Mouse (Mus musculus) testis, postnatal 10 days (tissue): ENCODE measurements around the gene Cutc.

Source experiments
- DNase-seq: peaks from one replicate; pipeline ENCODE4 v3.0.0; 2021; ENCODE audit warnings: low spot score

The Cutc gene

GRCm38 (mm10) chr19:43752489-43753225, at the start of gene Cutc, which contains the start of gene Cox15:
Cutc (plus strand) TSS chr19:43752996.
Cox15 (minus strand) TSS chr19:43753000.
- DNase-seq, result peak; percentile 97

- no peak for DNase-seq
Measured at GRCm38 (mm10) chr19:43704211-43704610, 48.6 kb upstream of the Cutc start.

GRCm38 (mm10) chr19:43704787-43705497, 47.9 kb upstream of the Cutc start:
- no peak for DNase-seq

DNA sequence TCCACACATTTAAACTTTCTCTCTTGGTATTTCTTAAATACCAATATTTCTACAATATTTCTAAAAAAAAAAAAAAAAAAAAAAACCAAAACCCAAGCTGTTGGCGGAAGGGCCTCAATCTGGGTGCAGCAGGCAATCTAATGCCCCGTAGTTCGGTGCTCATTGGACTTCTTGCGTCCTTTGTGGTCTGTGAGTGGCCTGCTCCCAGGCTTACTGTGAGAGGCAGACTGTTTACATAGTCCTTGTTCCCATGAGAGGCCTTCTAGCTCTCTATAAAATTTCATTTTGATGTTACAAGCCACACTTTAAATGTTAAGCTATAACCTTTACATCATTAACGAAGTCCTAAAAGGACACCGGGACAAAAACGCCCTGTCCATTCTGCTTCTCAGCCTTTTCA, 44.6 kb upstream of the Cutc start:
- no peak for DNase-seq

DNA sequence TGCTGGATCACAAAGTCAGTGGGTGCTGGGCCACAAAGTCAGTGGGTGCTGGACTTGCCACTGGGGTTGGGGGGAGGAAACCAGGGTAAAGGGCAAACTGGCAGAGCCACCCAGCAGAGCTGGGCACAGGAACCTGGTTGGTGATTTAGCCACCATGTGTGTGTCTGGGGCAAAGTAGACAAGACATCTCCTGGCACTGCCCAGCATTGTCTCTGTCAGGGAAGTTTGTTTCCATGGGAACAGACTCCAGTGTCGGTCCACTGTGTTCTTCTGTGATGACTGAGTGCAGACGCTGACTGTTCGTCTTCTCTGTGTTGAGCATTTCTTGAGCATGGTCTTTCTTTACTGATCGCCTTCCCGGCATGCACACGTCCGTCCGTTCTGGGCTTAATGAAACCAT, 43.5 kb upstream of the Cutc start:
- DNase-seq, result no peak

DNA sequence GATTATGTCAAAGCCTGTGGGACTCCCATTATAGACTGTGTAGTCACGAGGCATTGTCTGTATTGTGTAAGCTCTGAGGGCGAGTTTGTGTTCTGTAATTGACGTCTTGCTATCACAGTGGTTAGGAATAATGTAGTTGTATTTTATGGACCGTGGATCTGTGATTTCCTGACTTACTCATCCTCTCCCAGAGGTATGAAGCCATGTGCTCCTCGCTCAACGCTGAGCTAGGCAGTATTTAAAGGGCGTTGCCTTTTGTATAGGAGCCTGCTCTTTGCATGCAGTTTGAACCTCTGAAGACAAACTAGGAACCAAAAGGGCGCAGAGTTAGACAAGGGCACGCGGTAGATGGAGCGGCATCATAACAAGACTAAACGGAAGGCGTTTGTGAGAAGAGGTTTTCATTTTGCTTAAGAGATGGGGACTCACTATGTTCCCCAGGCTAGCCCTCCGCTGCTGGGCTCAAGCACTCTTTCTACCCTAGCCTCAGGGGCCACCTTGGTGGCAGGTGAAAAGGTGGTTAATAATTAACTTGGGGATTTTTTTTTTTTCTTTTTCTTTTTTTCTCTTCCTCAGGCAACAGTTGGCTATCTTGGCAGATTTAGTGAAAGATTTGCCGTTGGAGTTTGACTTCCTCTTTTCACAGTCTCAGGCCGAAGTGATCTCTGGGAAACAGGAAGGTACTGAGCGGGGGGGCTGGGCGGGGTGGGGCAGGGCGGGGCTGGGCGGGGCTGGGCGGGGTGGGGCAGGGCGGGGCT, 41.5 kb upstream of the Cutc start:
- DNase-seq, result no peak

DNA sequence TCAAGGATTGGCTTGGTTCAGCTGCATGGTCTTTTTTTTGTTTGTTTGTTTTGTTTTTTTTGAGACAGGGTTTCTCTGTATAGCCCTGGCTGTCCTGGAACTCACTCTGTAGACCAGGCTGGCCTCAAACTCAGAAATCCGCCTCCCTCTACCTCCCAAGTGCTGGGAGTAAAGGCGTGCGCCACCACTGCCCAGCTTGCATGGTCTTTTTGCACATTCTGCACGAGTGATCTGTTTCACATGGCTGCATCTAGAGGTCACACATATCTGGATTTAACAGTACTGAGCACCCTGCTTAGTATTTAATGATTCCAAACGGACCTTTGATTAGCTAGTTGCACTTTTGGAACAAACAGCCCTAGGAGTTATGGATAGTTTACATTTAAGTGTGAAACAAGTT, 40.8 kb upstream of the Cutc start:
- no peak for DNase-seq

DNA sequence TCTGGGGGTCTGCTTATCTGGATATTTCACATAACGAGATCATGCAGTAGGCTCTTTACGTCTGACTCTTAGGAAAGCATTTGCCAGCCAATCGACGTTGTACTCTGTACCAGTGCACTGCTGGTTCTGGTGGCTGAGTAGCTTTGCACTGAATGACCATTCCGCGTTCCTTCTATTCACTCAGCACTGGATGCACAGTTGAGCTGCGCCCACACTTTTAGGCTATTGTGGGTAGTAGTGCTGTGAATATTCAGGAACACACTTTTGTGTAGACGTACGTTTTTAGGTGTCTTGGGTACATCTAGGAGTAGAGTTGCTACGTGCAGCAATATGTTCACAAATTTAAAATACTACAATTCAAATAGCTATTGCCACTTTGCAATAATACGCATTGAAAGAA, 32.7 kb upstream of the Cutc start:
- DNase-seq, result no peak

DNA sequence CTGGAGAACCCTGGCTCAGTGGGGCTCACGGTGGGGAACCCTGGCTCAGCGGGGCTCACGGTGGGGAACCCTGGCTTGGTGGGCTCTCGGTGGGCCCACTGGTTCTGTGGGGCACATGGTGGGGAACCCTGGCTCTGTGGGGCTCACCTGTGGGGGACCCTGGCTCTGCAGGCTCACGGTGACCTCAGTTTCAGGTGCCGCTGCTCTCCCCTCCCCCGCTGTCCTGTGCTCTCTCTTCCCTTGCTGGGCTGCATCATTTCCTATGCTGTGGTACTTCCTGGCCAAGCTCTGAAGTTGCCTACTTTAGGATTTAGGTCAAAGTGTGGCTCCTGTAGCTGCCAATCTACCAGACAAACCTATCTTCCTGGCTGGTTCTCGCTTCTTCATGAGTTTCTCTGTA, 29.9 kb upstream of the Cutc start:
- DNase-seq, result no peak

DNA sequence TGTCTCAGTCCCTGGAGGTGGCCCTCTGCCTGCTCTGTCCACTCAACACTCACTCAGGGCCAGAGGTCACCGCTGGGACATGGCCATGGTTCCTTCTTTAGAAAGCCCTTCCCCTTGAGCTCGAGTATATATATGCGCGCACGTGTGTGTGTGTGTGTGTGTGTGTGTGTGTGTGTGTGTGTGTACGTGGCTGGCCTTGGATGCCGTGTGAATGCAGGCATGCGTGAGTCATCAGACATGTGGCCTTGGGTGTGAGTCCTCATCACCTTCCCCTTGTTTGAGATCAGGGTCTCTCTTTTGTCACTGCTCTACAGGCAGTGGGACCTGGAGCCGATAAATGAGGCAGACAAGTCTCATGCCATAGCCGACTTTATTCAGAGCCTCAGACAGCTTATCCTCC, 29.3 kb upstream of the Cutc start:
- DNase-seq, result no peak

GRCm38 (mm10) chr19:43724194-43724593, 28.6 kb upstream of the Cutc start:
- DNase-seq, result no peak

DNA sequence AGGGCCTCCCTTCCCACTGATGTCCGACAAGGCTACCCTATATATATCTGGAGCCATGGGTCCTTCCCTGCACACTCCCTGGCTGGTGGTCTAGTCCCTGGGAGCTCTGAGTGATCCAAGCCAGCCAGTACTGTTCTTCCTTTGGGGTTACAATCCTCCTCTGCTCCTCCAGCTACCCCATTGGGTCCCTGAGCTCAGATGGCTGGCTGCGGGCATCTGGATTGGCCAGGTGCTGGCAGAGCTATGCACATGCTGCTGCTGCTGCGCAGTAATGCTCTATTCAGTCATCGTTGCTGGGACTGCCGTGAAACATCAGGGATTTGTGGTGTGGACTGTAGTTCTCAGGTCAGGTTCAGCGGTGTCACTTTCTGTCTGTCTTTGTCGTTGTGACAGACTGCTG, 28.0 kb upstream of the Cutc start:
- DNase-seq, result no peak

DNA sequence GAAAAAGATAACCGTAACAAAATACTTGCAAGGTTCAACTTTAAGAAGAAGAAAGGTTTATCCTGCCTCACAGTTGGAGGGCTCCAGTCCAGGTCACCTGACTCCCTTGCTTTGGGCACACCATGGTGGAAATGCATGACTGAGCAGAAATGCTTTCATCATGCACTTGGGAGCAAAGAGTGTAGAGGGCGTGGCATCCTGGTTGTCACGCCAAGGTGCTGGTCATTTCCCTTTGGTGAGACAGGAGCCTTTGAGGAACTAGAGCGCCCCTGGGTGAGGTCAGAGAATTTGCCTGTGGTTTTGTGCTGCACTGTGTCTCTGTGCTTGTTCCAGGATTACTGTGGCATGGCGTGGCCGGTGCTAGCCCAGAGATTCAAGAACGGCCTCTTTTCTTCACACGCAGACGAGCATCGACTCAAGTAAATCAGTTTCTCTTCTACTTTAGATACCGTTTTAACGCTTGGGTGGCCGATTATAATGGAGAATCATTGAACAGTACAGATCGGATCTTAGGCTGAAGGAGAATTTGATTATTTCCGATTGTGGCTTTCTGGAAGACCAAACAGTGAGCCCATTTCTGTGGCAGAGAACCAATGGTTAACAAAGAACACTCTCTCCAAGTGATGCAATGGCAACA, 26.2 kb upstream of the Cutc start:
- DNase-seq, result peak; percentile 32

DNA sequence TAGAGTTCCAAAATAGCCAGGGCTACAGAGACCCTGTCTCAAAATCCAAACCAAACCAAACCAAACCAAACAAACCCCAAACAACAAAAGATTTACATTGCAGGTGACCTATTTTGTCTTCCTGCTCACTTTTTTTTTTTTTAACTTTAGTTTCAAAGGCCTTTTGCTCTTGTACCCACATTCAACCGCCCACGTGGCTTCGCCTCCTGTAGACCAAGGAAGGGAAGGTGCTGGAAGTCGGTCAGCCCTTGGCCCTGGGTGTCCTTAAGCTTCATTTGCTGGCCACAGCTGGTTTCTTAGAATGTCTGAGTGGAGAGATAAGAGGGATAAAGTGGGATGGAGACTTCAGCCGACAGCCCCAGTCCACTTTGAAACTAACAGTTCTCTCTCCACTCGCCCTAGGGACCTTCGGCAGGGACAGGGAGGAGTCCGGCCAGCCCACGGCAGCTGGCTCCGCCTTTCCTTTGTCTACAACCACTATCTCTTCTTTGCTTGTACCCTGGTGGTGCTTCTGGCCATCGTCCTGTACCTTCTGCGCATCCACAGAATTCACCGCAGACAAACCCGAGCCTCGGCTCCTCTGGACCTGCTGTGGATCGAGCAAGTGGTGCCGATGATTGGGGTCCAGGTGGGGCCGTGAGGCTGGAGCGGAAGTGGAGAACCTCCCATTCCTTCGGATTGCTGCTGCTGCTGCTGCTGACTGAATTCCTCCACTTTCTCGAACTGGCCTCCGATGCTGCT, 23.3 kb upstream of the Cutc start:
- DNase-seq, result peak; percentile 65

DNA sequence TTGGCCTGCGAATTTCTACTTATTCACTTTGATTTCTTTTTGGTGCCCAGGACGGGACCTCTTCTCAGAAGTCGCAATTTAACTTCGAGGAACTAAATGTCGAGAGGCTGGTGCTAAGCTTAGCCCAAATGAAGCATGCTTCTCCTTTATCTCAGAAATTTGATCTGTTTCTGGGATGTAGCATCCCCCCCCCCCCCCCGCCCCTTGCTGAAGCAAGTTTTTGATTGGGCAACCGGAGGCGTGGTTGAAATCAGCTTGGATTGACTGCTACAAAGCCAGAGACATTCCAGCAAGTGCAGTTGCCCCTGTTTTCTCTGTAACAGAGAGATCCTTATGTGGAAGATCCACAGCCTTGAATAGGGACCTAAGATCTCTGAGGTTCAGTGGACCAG, 22.8 kb upstream of the Cutc start:
- peak; percentile 33 for DNase-seq

- no peak for DNase-seq
Measured at GRCm38 (mm10) chr19:43731157-43731556, 21.6 kb upstream of the Cutc start.

DNA sequence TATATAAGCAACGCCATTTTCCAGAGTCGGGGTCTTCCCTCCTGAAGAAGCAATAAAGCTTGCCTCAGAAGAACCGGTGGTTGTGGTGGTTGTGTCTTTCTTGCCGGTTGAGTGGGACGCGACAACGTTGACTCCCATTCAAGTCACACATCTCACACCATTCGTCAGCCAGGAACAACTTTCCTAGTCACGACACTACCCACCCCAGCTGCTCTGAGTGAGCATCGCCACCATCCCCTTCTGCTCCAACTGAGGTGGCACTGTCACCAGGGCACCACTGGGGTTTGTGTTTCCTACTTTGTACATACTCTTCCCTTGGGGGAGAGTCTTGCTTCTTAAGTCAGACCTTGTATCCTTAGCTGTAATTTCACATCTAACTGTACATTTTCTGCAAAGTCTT, 14.4 kb upstream of the Cutc start:
- DNase-seq, result no peak

- no peak for DNase-seq
Measured at GRCm38 (mm10) chr19:43743401-43743800, 9.4 kb upstream of the Cutc start.

GRCm38 (mm10) chr19:43745740-43746139, 7.1 kb upstream of the Cutc start:
- DNase-seq, result no peak

- DNase-seq, result no peak
Measured at GRCm38 (mm10) chr19:43747877-43748276, 4.9 kb upstream of the Cutc start.

DNA sequence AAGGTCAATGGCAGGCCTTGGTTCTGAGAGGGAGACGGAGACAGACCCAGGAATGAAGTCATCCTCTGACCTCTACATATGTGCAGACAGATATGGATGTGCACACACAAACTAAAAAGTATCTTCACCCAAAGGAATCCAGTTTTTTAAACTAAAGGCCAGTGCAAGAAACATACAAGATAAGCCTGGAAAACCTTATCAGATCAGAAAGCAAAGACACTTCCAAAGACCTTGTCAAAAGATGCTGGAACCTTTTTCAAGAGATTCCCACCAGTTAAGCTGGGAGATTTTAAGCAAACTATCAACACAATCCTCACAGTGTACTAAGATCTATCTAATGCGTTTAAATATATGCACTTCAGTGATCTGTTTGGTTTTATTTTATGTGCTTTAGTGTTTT, 2.8 kb upstream of the Cutc start:
- DNase-seq, result no peak
